Comparison of ENCODE assay signal across 18 mouse cellular contexts in genomic region chr2:35635541-35635940, GRCm38 (mm10).
DNase-seq lines count a peak whose midpoint lies in the region; ATAC-seq and TF ChIP-seq lines count a peak whose summit lies in the region.
"Had no signal": no experiment of that assay in that cellular context is flagged by ENCODE, and none has a peak within 500 bp of the region (broad histone marks: within the 10 kb centered on the region; RNA-seq: fewer than 3 reads in every experiment).

No protein-coding gene starts in this region.

- peaks cover 19% of the 10 kb centered on the region for H3K4me1 ChIP-seq in lung, embryonic 15.5 days
- H3K4me1 ChIP-seq in stomach, postnatal 0 days (replicated peaks; ENCODE audit: control insufficient read depth, insufficient read depth), result peaks cover 3% of the 10 kb centered on the region

- no peak overlapping the region for H3K4me2 ChIP-seq in lung, embryonic 15.5 days
- H3K4me2 ChIP-seq in stomach, postnatal 0 days (replicated peaks; ENCODE audit: low read depth), result no peak overlapping the region
- H3K4me2 ChIP-seq: embryonic facial prominence, embryonic 12.5 days; hindbrain, embryonic 13.5 days; limb, embryonic 15.5 days; lung, embryonic 14.5 days; midbrain, embryonic 11.5 days had no signal

- H3K27me3 ChIP-seq in lung, embryonic 15.5 days, result no peaks in the 10 kb centered on the region
- H3K27me3 ChIP-seq in stomach, postnatal 0 days (ENCODE audit: control insufficient read depth, insufficient read depth, low read length), result no peaks in the 10 kb centered on the region
- H3K27me3 ChIP-seq: embryonic facial prominence, embryonic 12.5 days; hindbrain, embryonic 13.5 days; limb, embryonic 15.5 days had no signal

- DNase-seq in adrenal gland, postnatal 14 days, result peak; percentile 48
- no peak for DNase-seq in adrenal gland, postnatal 25 days
- DNase-seq in lung, postnatal 36 days, result no peak
- DNase-seq in ZHBTc4 (ENCODE audit: low read depth, low spot score), result peak; percentile 88
- no peak for DNase-seq in stomach, postnatal 0 days (ENCODE audit: low spot score)
- DNase-seq in layer of hippocampus, adult 18-20 months (ENCODE audit: low spot score in 2 of 2), result no peak
- no peak for DNase-seq in heart, adult 18-20 months
- DNase-seq: heart, adult 11 months; lung, embryonic 14.5 days; retina, postnatal 1 day had no signal

- TF ChIP-seq EP300 in stomach, postnatal 0 days (optimal IDR thresholded peaks at IDR 0.05), result no peak

- no peak overlapping the region for H3K4me3 ChIP-seq in lung, embryonic 15.5 days
- H3K4me3 ChIP-seq in stomach, postnatal 0 days (ENCODE audit: low read depth, low read length), result no peak overlapping the region
- H3K4me3 ChIP-seq: embryonic facial prominence, embryonic 12.5 days; hindbrain, embryonic 13.5 days; limb, embryonic 15.5 days; myocyte had no signal

- H3K27ac ChIP-seq in lung, embryonic 15.5 days, result peak overlapping the region; percentile 34; the same call in 1 of the 2 replicates
- no peak overlapping the region for H3K27ac ChIP-seq in stomach, postnatal 0 days (replicated peaks)
- H3K27ac ChIP-seq: embryonic facial prominence, embryonic 12.5 days; hindbrain, embryonic 13.5 days; limb, embryonic 15.5 days had no signal

- no peak overlapping the region for H3K9ac ChIP-seq in lung, embryonic 15.5 days
- no peak overlapping the region for H3K9ac ChIP-seq in stomach, postnatal 0 days (ENCODE audit: low read length)
- H3K9ac ChIP-seq: embryonic facial prominence, embryonic 12.5 days; hindbrain, embryonic 13.5 days; limb, embryonic 15.5 days; lung, embryonic 14.5 days had no signal

- no peak for ATAC-seq in lung, embryonic 15.5 days (ENCODE audit: borderline replicate concordance, extremely low read depth, low FRiP score, low TSS enrichment)
- 0 out of 2 replicates have a peak, but pooled peaks have one; percentile 11 for ATAC-seq in stomach, postnatal 0 days (ENCODE audit: low FRiP score, low TSS enrichment)
- ATAC-seq: activated CD4-positive, CD25-positive, alpha-beta regulatory T cell, adult 4 months; intestine, embryonic 16.5 days had no signal

- H3K9me3 ChIP-seq in lung, embryonic 15.5 days, result no peaks in the 10 kb centered on the region
- no peaks in the 10 kb centered on the region for H3K9me3 ChIP-seq in stomach, postnatal 0 days (ENCODE audit: control insufficient read depth, low read length)
- H3K9me3 ChIP-seq: embryonic facial prominence, embryonic 12.5 days; hindbrain, embryonic 13.5 days; limb, embryonic 15.5 days had no signal

- 57% methylated on average over 4 of the region's 4 CpGs for WGBS in lung, embryonic 15.5 days
- WGBS in stomach, postnatal 0 days, result 71% methylated on average over 4 of the region's 4 CpGs

- no peaks in the 10 kb centered on the region for H3K36me3 ChIP-seq in lung, embryonic 15.5 days
- H3K36me3 ChIP-seq in stomach, postnatal 0 days (ENCODE audit: control insufficient read depth, insufficient read depth, low read length), result no peaks in the 10 kb centered on the region
- H3K36me3 ChIP-seq: hindbrain, embryonic 13.5 days had no signal

- TF ChIP-seq CTCF in stomach, postnatal 0 days (IDR thresholded peaks at IDR 0.05; ENCODE audit: low read depth), result no peak

Comparison
In these comparisons a context has a peak if more than half of its experiments do, and no peak if none do; other contexts are left out.
1. DNase-seq: peak in adrenal gland, postnatal 14 days (single experiment) and ZHBTc4 (single experiment); none in adrenal gland, postnatal 25 days (single experiment), lung, postnatal 36 days (single experiment), stomach, postnatal 0 days (single experiment), layer of hippocampus, adult 18-20 months (0 of 2) and heart, adult 18-20 months (0 of 2).